Mouse (Mus musculus): ENCODE data around the gene Rhoh.

Gene Rhoh

DNA sequence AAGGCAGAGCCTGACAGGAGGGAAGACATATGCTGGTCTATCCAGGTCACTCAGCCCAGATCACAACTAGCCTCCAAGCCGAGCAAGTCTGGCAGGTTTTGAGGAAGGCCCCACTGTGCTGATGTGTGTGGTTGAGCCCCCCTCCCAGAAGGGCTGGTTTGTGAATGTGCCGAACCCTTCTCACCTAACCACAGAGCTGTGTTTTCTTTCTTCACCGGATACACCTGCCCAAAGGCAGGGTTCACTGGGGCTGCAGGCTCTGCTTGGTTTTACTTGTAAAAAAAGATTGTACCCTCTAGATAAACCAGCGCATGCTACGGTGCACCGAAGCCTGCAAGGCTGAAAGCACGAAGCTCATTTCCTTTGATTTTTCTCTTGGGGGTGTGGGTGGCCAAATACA, 68.1 kb downstream of the Rhoh start:
- DNase-seq (ENCODE audit: low spot score): peak; percentile 57

DNA sequence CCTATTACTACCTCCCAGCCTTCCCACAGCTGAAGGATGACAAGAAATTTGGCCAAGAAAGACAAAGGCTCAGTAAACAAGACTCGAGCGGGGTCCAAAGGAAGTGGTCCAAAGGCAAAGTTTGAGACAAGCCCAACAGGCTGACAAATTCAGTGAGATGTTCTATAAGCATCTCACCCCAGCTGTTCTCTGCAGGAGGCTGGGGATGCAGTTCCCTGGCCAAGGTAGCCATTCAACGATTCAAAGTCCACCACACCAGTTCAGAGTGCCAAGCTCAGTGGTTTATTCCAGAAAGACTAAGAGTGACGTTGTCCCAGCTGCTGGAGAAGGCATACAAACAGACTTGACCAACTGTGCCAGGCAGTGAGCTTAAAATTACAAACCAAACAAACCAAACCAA, 69.2 kb downstream of the Rhoh start:
- DNase-seq (ENCODE audit: low spot score): no peak

GRCm38 (mm10) chr5:65933258-65933657, 72.2 kb downstream of the Rhoh start:
- DNase-seq (ENCODE audit: low spot score): no peak

- DNase-seq (ENCODE audit: low spot score): no peak
Observed at GRCm38 (mm10) chr5:65933764-65934163, 72.8 kb downstream of the Rhoh start.

DNA sequence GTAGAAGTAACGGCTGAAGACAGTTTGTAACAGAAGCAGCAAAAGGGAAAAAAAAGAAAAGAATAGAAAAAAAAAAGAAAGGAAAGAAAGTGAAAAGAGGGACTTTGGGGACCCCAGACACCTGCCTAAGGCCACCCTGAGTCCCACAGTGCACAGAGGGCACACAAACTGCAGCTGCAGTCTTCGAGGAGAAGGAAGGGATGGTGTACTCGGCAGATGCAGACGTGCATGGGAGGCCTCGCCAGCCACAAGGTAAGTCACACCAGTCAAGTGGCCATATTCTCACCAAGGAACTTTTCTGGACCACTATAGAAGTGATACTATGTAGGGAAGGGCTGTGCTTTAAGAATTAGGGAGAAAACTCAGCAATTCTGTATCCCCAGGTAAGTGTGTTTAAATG, 73.8 kb downstream of the Rhoh start, which contains the start of gene Chrna9:
TSS of gene Chrna9 (plus strand) at position 139 of the 400 bp plus-strand sequence.
- no peak for DNase-seq (ENCODE audit: low spot score)

- no peak for DNase-seq (ENCODE audit: low spot score)
Observed at GRCm38 (mm10) chr5:65937011-65937726, 76.2 kb downstream of the Rhoh start.

- DNase-seq (ENCODE audit: low spot score): peak; percentile 71
Observed at GRCm38 (mm10) chr5:65937998-65938715, 77.1 kb downstream of the Rhoh start.

DNA sequence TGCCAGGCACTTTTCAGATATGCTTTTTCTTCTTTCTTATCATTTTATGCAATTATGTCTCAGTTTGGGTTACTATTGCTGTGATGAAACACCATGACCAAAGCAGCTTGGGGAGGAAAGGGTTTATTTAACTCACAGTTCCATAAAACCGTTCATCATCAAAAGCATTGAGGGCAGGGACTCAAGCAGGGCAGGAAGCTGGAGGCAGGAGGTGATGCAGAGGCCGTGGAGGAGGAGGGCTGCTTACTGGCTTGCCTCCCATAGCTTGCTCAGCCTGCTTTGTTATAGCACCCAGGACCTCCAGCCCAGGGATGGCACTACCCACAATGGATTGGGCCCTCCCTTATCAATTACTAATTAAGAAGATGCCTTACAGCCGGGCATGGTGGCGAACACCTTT, 80.1 kb downstream of the Rhoh start:
- DNase-seq (ENCODE audit: low spot score): no peak

Measured in spleen, adult 12 weeks (tissue).